Mouse (Mus musculus) heart, adult 2 months (tissue): ENCODE data around the gene Gm11077.

ENCODE experiments used
- CTCF ChIP-seq: fragments of 200-600 bp; IDR thresholded peaks from 2 replicates; pipeline ENCODE4 v1.8.1; 2022; ENCODE audit warnings: antibody characterized with exemption, mild to moderate bottlenecking, moderate library complexity
- EP300 ChIP-seq: fragments of 200-500 bp; IDR thresholded peaks from 2 replicates; pipeline ENCODE4 v1.6.1; 2011; ENCODE audit warnings: low read depth, low read length, control low read depth; ENCODE audit not compliant: insufficient read depth
- POLR2A ChIP-seq: fragments of 200-500 bp; IDR thresholded peaks from 2 replicates; pipeline ENCODE4 v1.6.1; 2011; ENCODE audit warnings: mild to moderate bottlenecking, low read depth, low read length, control low read depth; ENCODE audit not compliant: insufficient read depth

- TF ChIP-seq CTCF, result no peak
- TF ChIP-seq POLR2A, result no peak
- no peak for TF ChIP-seq EP300
Observed at GRCm38 (mm10) chr6:140698596-140698995, 30.5 kb upstream of the Gm11077 start.
